Comparison of ENCODE assay signal across 8 mouse cellular contexts in genomic region chr10:80434233-80434592, GRCm38 (mm10). TPM values are rescaled to one million over a fixed set of nuclear protein-coding genes. Genes with fewer than 3 reads are reported as not detected.
DNase-seq lines count a peak whose midpoint lies in the region; ATAC-seq and TF ChIP-seq lines count a peak whose summit lies in the region.

No protein-coding gene starts in this region.

- no peak for DNase-seq in heart, adult 9 months (ENCODE audit: low spot score in 2 of 2)
- DNase-seq in ovary, postnatal 14 days (ENCODE audit: low spot score) = no peak
- DNase-seq in ovary, adult 18-20 months (ENCODE audit: low spot score) = no peak
- no peak for DNase-seq in frontal cortex, postnatal 25 days (ENCODE audit: low spot score in 2 of 2)

- peaks cover 31% of the 10 kb centered on the region for H3K4me1 ChIP-seq in heart, embryonic 12.5 days (replicated peaks)
- peaks cover 3% of the 10 kb centered on the region for H3K4me1 ChIP-seq in ES-Bruce4 (ENCODE audit: control insufficient read depth, insufficient read depth, low read length)
- peaks cover 28% of the 10 kb centered on the region for H3K4me1 ChIP-seq in hindbrain, embryonic 12.5 days
- peaks cover 71% of the 10 kb centered on the region for H3K4me1 ChIP-seq in megakaryocyte, embryonic 14.5 days

- peaks cover 19% of the 10 kb centered on the region for H3K36me3 ChIP-seq in heart, embryonic 12.5 days
- H3K36me3 ChIP-seq in ES-Bruce4 (ENCODE audit: control insufficient read depth, insufficient read depth, low read length, poor library complexity, severe bottlenecking) = peaks cover 5% of the 10 kb centered on the region; the same call in 1 of the 2 replicates
- peaks cover 17% of the 10 kb centered on the region for H3K36me3 ChIP-seq in hindbrain, embryonic 12.5 days
- peaks cover 20% of the 10 kb centered on the region for H3K36me3 ChIP-seq in megakaryocyte, embryonic 14.5 days (replicated peaks; ENCODE audit: low read length)

- TF ChIP-seq EP300 in ES-Bruce4 (IDR thresholded peaks at IDR 0.05; ENCODE audit: insufficient read depth, low read depth, low read length) = no peak

- H3K27me3 ChIP-seq in heart, embryonic 12.5 days (replicated peaks) = peaks cover 17% of the 10 kb centered on the region; the same call in 1 of the 2 replicates
- H3K27me3 ChIP-seq in ES-Bruce4 (ENCODE audit: control insufficient read depth, insufficient read depth, low read length, poor library complexity, severe bottlenecking) = no peaks in the 10 kb centered on the region
- peaks cover 18% of the 10 kb centered on the region for H3K27me3 ChIP-seq in hindbrain, embryonic 12.5 days
- H3K27me3 ChIP-seq in megakaryocyte, embryonic 14.5 days (replicated peaks) = peaks cover 3% of the 10 kb centered on the region

- no peaks in the 10 kb centered on the region for H3K9me3 ChIP-seq in heart, embryonic 12.5 days (replicated peaks)
- no peaks in the 10 kb centered on the region for H3K9me3 ChIP-seq in ES-Bruce4 (replicated peaks; ENCODE audit: control insufficient read depth, insufficient read depth, low read length, poor library complexity, severe bottlenecking)
- H3K9me3 ChIP-seq in hindbrain, embryonic 12.5 days (replicated peaks) = no peaks in the 10 kb centered on the region
- no peaks in the 10 kb centered on the region for H3K9me3 ChIP-seq in megakaryocyte, embryonic 14.5 days

- H3K9ac ChIP-seq in heart, embryonic 12.5 days = no peak overlapping the region
- peak overlapping the region; percentile 47; the same call in 1 of the 2 replicates for H3K9ac ChIP-seq in ES-Bruce4 (ENCODE audit: low read depth, poor library complexity, severe bottlenecking)
- H3K9ac ChIP-seq in hindbrain, embryonic 12.5 days = no peak overlapping the region

- H3K4me3 ChIP-seq in heart, embryonic 12.5 days = peak overlapping the region; percentile 99
- peak overlapping the region; percentile 47 for H3K4me3 ChIP-seq in ES-Bruce4 (ENCODE audit: low read depth, low read length)
- H3K4me3 ChIP-seq in hindbrain, embryonic 12.5 days = peak overlapping the region; percentile 98
- peak overlapping the region; percentile 96 for H3K4me3 ChIP-seq in megakaryocyte, embryonic 14.5 days (replicated peaks)

- 14% methylated on average over 8 of the region's 8 CpGs for WGBS in heart, embryonic 12.5 days
- 12% methylated on average over 8 of the region's 8 CpGs for WGBS in hindbrain, embryonic 12.5 days

- peak overlapping the region; percentile 36; the same call in 1 of the 2 replicates for H3K27ac ChIP-seq in heart, embryonic 12.5 days (ENCODE audit: poor library complexity, severe bottlenecking)
- no peak overlapping the region for H3K27ac ChIP-seq in ES-Bruce4 (ENCODE audit: insufficient read depth, low read length)
- H3K27ac ChIP-seq in hindbrain, embryonic 12.5 days = peak overlapping the region; percentile 95; the same call in 1 of the 2 replicates

- H3K4me2 ChIP-seq in heart, embryonic 12.5 days = peak overlapping the region; percentile 34
- 0 out of 2 replicates have a peak overlapping the region, but pooled peaks have one; percentile 25 for H3K4me2 ChIP-seq in hindbrain, embryonic 12.5 days (replicated peaks)

- TF ChIP-seq CTCF in ES-Bruce4 (IDR thresholded peaks at IDR 0.05; ENCODE audit: low read depth, low read length) = no peak

- ATAC-seq in heart, embryonic 12.5 days (ENCODE audit: insufficient number of reproducible peaks, low FRiP score) = no peak
- peak; percentile 12 for ATAC-seq in hindbrain, embryonic 12.5 days (ENCODE audit: low FRiP score)

- TF ChIP-seq POLR2A in ES-Bruce4 (IDR thresholded peaks at IDR 0.05; ENCODE audit: insufficient read depth, low read length) = no peak

RNA-seq across cellular contexts. Expression of gene Tcf3, which starts 0.8 kb away (rescaled TPM):
- 85.8 and 89.4 TPM in 2 replicates for polyA plus RNA-seq in heart, embryonic 12.5 days (2016; fragmentation: Nextera tagmentation; extraction: Ambion mirVana)
- polyA plus RNA-seq in ES-Bruce4 (2011; ENCODE audit: insufficient read depth, insufficient read length, low read depth, missing spikeins) = 78.0 and 78.2 TPM in 2 replicates
- 176 and 178 TPM in 2 replicates for polyA plus RNA-seq in hindbrain, embryonic 12.5 days (2016; fragmentation: Nextera tagmentation; extraction: Ambion mirVana)
- polyA plus RNA-seq in megakaryocyte, embryonic 14.5 days (2012; ENCODE audit: insufficient read depth, low replicate concordance) = 168 and 304 TPM in 2 replicates

RNA-seq across cellular contexts. Expression of gene Uqcr11, which starts 27.6 kb away (rescaled TPM):
- polyA plus RNA-seq in heart, embryonic 12.5 days (2016; fragmentation: Nextera tagmentation; extraction: Ambion mirVana) = 951 and 1,026 TPM in 2 replicates
- 199 and 223 TPM in 2 replicates for polyA plus RNA-seq in ES-Bruce4 (2011; ENCODE audit: insufficient read depth, insufficient read length, low read depth, missing spikeins)
- polyA plus RNA-seq in hindbrain, embryonic 12.5 days (2016; fragmentation: Nextera tagmentation; extraction: Ambion mirVana) = 312 and 406 TPM in 2 replicates
- 441 and 1,591 TPM in 2 replicates for polyA plus RNA-seq in megakaryocyte, embryonic 14.5 days (2012; ENCODE audit: insufficient read depth, low replicate concordance)

RNA-seq across cellular contexts. Expression of gene Mbd3, which starts 34.9 kb away (rescaled TPM):
- polyA plus RNA-seq in heart, embryonic 12.5 days (2016; fragmentation: Nextera tagmentation; extraction: Ambion mirVana) = 176 and 181 TPM in 2 replicates
- polyA plus RNA-seq in ES-Bruce4 (2011; ENCODE audit: insufficient read depth, insufficient read length, low read depth, missing spikeins) = 81.3 and 84.8 TPM in 2 replicates
- 275 and 296 TPM in 2 replicates for polyA plus RNA-seq in hindbrain, embryonic 12.5 days (2016; fragmentation: Nextera tagmentation; extraction: Ambion mirVana)
- 199 and 247 TPM in 2 replicates for polyA plus RNA-seq in megakaryocyte, embryonic 14.5 days (2012; ENCODE audit: insufficient read depth, low replicate concordance)

RNA-seq across cellular contexts. Expression of gene Mex3d, which starts 46.8 kb away (rescaled TPM):
- polyA plus RNA-seq in heart, embryonic 12.5 days (2016; fragmentation: Nextera tagmentation; extraction: Ambion mirVana) = 6.1 and 6.2 TPM in 2 replicates
- 25.0 and 28.0 TPM in 2 replicates for polyA plus RNA-seq in ES-Bruce4 (2011; ENCODE audit: insufficient read depth, insufficient read length, low read depth, missing spikeins)
- 21.4 and 24.8 TPM in 2 replicates for polyA plus RNA-seq in hindbrain, embryonic 12.5 days (2016; fragmentation: Nextera tagmentation; extraction: Ambion mirVana)
- polyA plus RNA-seq in megakaryocyte, embryonic 14.5 days (2012; ENCODE audit: insufficient read depth, low replicate concordance) = 17.2 and 29.0 TPM in 2 replicates

Comparison
In these comparisons a context has a peak if more than half of its experiments do, and no peak if none do; other contexts are left out.
1. H3K4me3 ChIP-seq: peak in every context shown above with its lines; median percentile 99 in heart, embryonic 12.5 days; 98 in hindbrain, embryonic 12.5 days; 96 in megakaryocyte, embryonic 14.5 days; 47 in ES-Bruce4.